Mouse (Mus musculus) kidney, embryonic 16.5 days (tissue): Measurements from ENCODE around the gene C530008M17Rik. TPM values are rescaled to one million over a fixed set of nuclear protein-coding genes. Genes with fewer than 3 reads are reported as not detected.

Source experiments
- polyA plus RNA-seq: library from polyadenylated mRNA; unstranded; fragments of >200 nt; fragmentation: Nextera tagmentation; extraction: Ambion mirVana; gene quantifications from 2 replicates; pipeline ENCODE4 v1.2.1, GENCODE M21; 2015

The C530008M17Rik gene
- polyA plus RNA-seq, 1 experiment from 2014 or later: 11.7 TPM

Other genes starting within 250 kb of the C530008M17Rik start
- not detected in 2 replicates for gene Gm7271, start 172.5 kb upstream of the C530008M17Rik start, polyA plus RNA-seq
- gene Exoc1, start 127.2 kb upstream of the C530008M17Rik start, polyA plus RNA-seq: 35.3 and 39.2 TPM in 2 replicates
- gene Cep135, start 67.8 kb upstream of the C530008M17Rik start, polyA plus RNA-seq: 6.4 and 7.3 TPM in 2 replicates
- 18.2 and 22.4 TPM in 2 replicates for gene Aasdh, start 249.0 kb downstream of the C530008M17Rik start, polyA plus RNA-seq